Mouse (Mus musculus): ENCODE results near the gene Ltk.
"Not testable (repeated sequence)": the region's sequence is repeated elsewhere in the genome, so short reads cannot be mapped to it uniquely, and the experiment has no call there.

Ltk gene

GRCm38 (mm10) chr2:119758844-119759835 lies 1.1 kb downstream of the Ltk start:
- peak; percentile 62 for DNase-seq (ENCODE audit: low read depth, low spot score)

GRCm38 (mm10) chr2:119758101-119758843 lies 2.0 kb downstream of the Ltk start:
- DNase-seq (ENCODE audit: low read depth, low spot score): peak; percentile 63

GRCm38 (mm10) chr2:119757601-119758100 lies 2.6 kb downstream of the Ltk start:
- peak; percentile 51 for DNase-seq (ENCODE audit: low read depth, low spot score)

- DNase-seq (ENCODE audit: low read depth, low spot score): no peak
Measured at GRCm38 (mm10) chr2:119749260-119749659, 11.0 kb downstream of the Ltk start.

- DNase-seq (ENCODE audit: low read depth, low spot score): no peak
Measured at GRCm38 (mm10) chr2:119747554-119747953, 12.7 kb downstream of the Ltk start.

GRCm38 (mm10) chr2:119745281-119745680 lies 14.9 kb downstream of the Ltk start:
- DNase-seq (ENCODE audit: low read depth, low spot score): peak; percentile 51

- peak; percentile 68 for DNase-seq (ENCODE audit: low read depth, low spot score)
Measured at GRCm38 (mm10) chr2:119744163-119745111, 15.8 kb downstream of the Ltk start.

- peak; percentile 60 for DNase-seq (ENCODE audit: low read depth, low spot score)
Measured at GRCm38 (mm10) chr2:119743808-119744162, 16.4 kb downstream of the Ltk start.

- DNase-seq (ENCODE audit: low read depth, low spot score): no peak
Measured at GRCm38 (mm10) chr2:119743176-119743807, 16.9 kb downstream of the Ltk start.

GRCm38 (mm10) chr2:119742461-119743175 lies 17.6 kb downstream of the Ltk start:
- DNase-seq (ENCODE audit: low read depth, low spot score): peak; percentile 67

- DNase-seq (ENCODE audit: low read depth, low spot score): peak; percentile 95
Measured at GRCm38 (mm10) chr2:119741581-119742411, 18.4 kb downstream of the Ltk start, which contains the start of gene Itpka. TSS of gene Itpka (plus strand) at chr2:119742337.

GRCm38 (mm10) chr2:119740567-119740966 lies 19.7 kb downstream of the Ltk start:
- no peak for DNase-seq (ENCODE audit: low read depth, low spot score)

GRCm38 (mm10) chr2:119737124-119737523 lies 23.1 kb downstream of the Ltk start:
- DNase-seq (ENCODE audit: low read depth, low spot score): peak; percentile 31

GRCm38 (mm10) chr2:119730735-119731134 lies 29.5 kb downstream of the Ltk start:
- DNase-seq (ENCODE audit: low read depth, low spot score): peak; percentile 90

GRCm38 (mm10) chr2:119727762-119728416 lies 32.3 kb downstream of the Ltk start:
- DNase-seq (ENCODE audit: low read depth, low spot score): no peak

GRCm38 (mm10) chr2:119721070-119721469 lies 39.2 kb downstream of the Ltk start:
- no peak for DNase-seq (ENCODE audit: low read depth, low spot score)

GRCm38 (mm10) chr2:119715868-119716267 lies 44.4 kb downstream of the Ltk start:
- not testable (repeated sequence) for DNase-seq (ENCODE audit: low read depth, low spot score)

GRCm38 (mm10) chr2:119710011-119710410 lies 50.2 kb downstream of the Ltk start:
- DNase-seq (ENCODE audit: low read depth, low spot score): peak; percentile 49
